Mouse (Mus musculus) heart, embryonic 15.5 days (tissue): Measurements from ENCODE around the gene Angel2. TPM values are rescaled to one million over a fixed set of nuclear protein-coding genes. Genes with fewer than 3 reads are reported as not detected.
A peak's percentile ranks its signal among the peaks of the same experiment; 100 is the strongest.

Source experiments
- ATAC-seq: fragments of 200-750 bp; cut with Nextera tagmentation; replicated peaks from 2 replicates; pipeline ENCODE4 v1.8.0; 2017; ENCODE audit warnings: low read depth, moderate TSS enrichment; ENCODE audit not compliant: insufficient number of reproducible peaks, insufficient read depth, low FRiP score
- H3K27ac ChIP-seq: fragments of 300-500 bp; sonication (generic); 2 replicates; pipeline ENCODE4 v1.5.1; 2015; ENCODE audit warnings: mild to moderate bottlenecking, inconsistent platforms
- H3K27me3 ChIP-seq: fragments of 300-500 bp; sonication (generic); 2 replicates; pipeline ENCODE4 v1.6.1; 2015; ENCODE audit warnings: inconsistent platforms
- H3K36me3 ChIP-seq: fragments of 300-500 bp; sonication (generic); 2 replicates; pipeline ENCODE4 v1.6.1; 2015; ENCODE audit warnings: mild to moderate bottlenecking, inconsistent platforms
- H3K4me1 ChIP-seq: fragments of 300-500 bp; sonication (generic); replicated peaks from 2 replicates; pipeline ENCODE4 v1.6.1; 2015; ENCODE audit warnings: inconsistent platforms
- H3K4me2 ChIP-seq: fragments of 300-500 bp; sonication (generic); 2 replicates; pipeline ENCODE4 v1.6.1; 2015; ENCODE audit warnings: inconsistent platforms, mild to moderate bottlenecking, moderate library complexity
- H3K4me3 ChIP-seq: fragments of 300-500 bp; sonication (generic); 2 replicates; pipeline ENCODE4 v1.5.1; 2015; ENCODE audit warnings: mild to moderate bottlenecking, inconsistent platforms
- H3K9ac ChIP-seq: fragments of 300-500 bp; sonication (generic); 2 replicates; pipeline ENCODE4 v1.6.1; 2015; ENCODE audit warnings: mild to moderate bottlenecking, inconsistent platforms
- H3K9me3 ChIP-seq: fragments of 300-500 bp; sonication (generic); replicated peaks from 2 replicates; pipeline ENCODE4 v1.6.1; 2016; ENCODE audit warnings: inconsistent platforms
- WGBS: fragments of 180-500 bp; shearing (Covaris S2); methylation state at CpG from one replicate; pipeline ENCODE4 v1.1.7; 2015; ENCODE audit warnings: mixed read lengths; 5-methylcytosine and 5-hydroxymethylcytosine counted together
- polyA plus RNA-seq: library from polyadenylated mRNA; unstranded; fragments of >200 nt; fragmentation: Nextera tagmentation; extraction: Ambion mirVana; gene quantifications from 2 replicates; pipeline ENCODE4 v1.2.1, GENCODE M21; 2015

The Angel2 gene
- polyA plus RNA-seq, 1 experiment from 2014 or later, result 29.3 TPM

DNA sequence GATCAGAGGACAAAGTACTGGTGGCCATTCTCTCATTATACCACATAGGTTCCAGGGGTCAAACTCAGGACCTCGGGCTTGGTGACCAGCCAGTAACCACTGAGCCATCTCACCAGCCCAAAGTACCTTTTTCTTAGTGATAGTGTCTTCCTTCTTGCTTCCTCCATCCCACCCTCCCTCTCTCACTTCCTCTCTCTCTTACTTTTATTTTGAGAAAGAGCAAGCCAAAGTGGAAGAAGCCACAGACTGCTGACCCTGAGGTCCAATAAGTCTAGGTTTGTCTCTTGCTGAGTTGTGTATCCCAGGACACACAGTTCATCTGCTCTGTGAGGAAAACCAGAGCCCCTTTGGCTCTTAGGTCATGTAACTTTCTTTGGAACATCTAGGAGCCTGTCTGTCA is 55.6 kb downstream of the Angel2 start:
- ATAC-seq, result no peak
- 87% methylated on average over 1 of the region's 1 CpGs for WGBS
- H3K9me3 ChIP-seq, result no peaks in the 10 kb centered on the region
- H3K4me1 ChIP-seq, result peaks cover 26% of the 10 kb centered on the region
- H3K36me3 ChIP-seq, result no peaks in the 10 kb centered on the region
- no peak overlapping the region for H3K9ac ChIP-seq
- no peaks in the 10 kb centered on the region for H3K27me3 ChIP-seq
- no peak overlapping the region for H3K27ac ChIP-seq
- no peak overlapping the region for H3K4me2 ChIP-seq
- no peak overlapping the region for H3K4me3 ChIP-seq

GRCm38 (mm10) chr1:190981412-190981811 is 56.5 kb downstream of the Angel2 start:
- Histone ChIP-seq H3K27ac (no peak overlapping the region), H3K36me3 (no peaks in the 10 kb centered on the region)
- WGBS, result 71% methylated on average over 4 of the region's 4 CpGs

DNA sequence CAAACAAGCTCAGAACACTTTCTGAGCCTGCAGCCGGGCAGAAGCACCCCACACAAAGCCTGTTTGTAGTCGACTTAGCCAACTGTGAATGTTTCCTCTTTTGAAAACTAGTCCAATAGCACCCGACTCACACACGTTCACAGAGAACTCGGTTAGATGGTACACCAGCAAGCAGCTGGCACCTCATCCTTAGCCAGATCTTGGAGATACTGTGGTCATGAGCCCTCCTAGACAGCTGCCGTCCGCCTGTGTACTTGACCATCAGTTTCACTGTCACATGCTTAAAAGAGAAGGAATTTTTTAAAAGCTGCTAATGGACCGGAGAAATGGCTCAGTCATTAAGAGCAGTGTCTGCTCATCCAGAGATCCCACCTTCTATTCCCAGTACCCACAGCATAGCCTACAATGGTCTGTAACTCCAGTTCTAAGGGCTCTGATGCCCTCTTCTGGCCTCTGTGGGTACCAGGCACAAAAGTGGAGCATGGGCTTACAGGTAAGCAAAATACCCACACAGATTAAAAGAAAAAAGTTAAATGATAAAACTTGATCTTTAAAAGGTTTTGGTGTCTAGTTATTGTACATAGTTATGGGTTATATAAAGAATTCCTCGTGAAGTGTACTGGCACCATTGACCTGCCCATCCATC is 64.6 kb downstream of the Angel2 start:
- H3K9me3 ChIP-seq, result no peaks in the 10 kb centered on the region
- no peak overlapping the region for H3K27ac ChIP-seq
- ATAC-seq, result no peak
- H3K27me3 ChIP-seq, result no peaks in the 10 kb centered on the region
- H3K36me3 ChIP-seq, result no peaks in the 10 kb centered on the region
- H3K4me1 ChIP-seq, result no peaks in the 10 kb centered on the region
- H3K9ac ChIP-seq, result no peak overlapping the region
- WGBS, result 74% methylated on average over 9 of the region's 9 CpGs
- H3K4me2 ChIP-seq, result no peak overlapping the region
- H3K4me3 ChIP-seq, result no peak overlapping the region

More at GRCm38 (mm10) chr1:190981412-190981811, 56.5 kb downstream of the Angel2 start:
- Histone ChIP-seq H3K9me3 (no peaks in the 10 kb centered on the region), H3K4me3 (no peak overlapping the region), H3K27me3 (no peaks in the 10 kb centered on the region), H3K4me2 (no peak overlapping the region), H3K9ac (no peak overlapping the region), H3K4me1 (peaks cover 19% of the 10 kb centered on the region)
- ATAC-seq, result no peak

GRCm38 (mm10) chr1:190995548-190995947 is 70.6 kb downstream of the Angel2 start:
- no peak overlapping the region for H3K4me2 ChIP-seq
- H3K9ac ChIP-seq, result no peak overlapping the region
- no peaks in the 10 kb centered on the region; the same call in 1 of the 2 replicates for H3K36me3 ChIP-seq
- 30% methylated on average over 7 of the region's 7 CpGs for WGBS
- peaks cover 7% of the 10 kb centered on the region for H3K4me1 ChIP-seq
- peak; percentile 47; the same call in 1 of the 2 replicates for ATAC-seq
- no peaks in the 10 kb centered on the region for H3K27me3 ChIP-seq
- H3K9me3 ChIP-seq, result no peaks in the 10 kb centered on the region
- no peak overlapping the region for H3K27ac ChIP-seq
- no peak overlapping the region for H3K4me3 ChIP-seq

DNA sequence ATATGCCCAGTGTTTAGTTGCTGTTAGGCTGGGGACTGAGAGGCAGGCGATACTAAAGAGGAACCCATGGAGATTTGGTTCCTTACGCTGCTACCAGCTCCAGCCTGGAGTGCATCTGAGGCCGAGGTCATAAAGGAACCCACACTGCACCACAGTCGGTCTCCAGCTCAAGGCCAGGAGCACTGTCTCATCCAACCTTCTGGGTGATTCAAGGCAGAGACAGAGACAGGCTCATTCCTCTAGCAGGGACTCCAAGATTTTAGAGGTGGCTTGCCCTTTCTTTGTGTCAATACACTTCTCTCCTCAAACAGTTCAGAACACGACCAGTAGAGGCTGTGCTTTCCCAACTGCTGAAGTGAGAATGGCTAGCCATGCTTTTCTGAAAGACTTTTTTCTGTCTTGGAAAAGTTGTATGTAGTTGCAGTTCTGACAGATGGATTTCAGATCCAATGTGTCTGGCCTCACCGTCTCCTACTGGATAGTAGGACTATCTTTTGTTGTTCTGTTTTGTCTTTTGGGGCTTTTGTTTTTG is 71.5 kb downstream of the Angel2 start:
- Histone ChIP-seq H3K4me1 (peaks cover 7% of the 10 kb centered on the region), H3K9me3 (no peaks in the 10 kb centered on the region), H3K4me3 (no peak overlapping the region), H3K4me2 (no peak overlapping the region), H3K9ac (no peak overlapping the region), H3K27ac (no peak overlapping the region), H3K27me3 (no peaks in the 10 kb centered on the region), H3K36me3 (no peaks in the 10 kb centered on the region; the same call in 1 of the 2 replicates)
- ATAC-seq, result no peak
- WGBS, result 70% methylated on average over 6 of the region's 6 CpGs

Other genes starting within 250 kb of the Angel2 start
- 8.8 and 11.9 TPM in 2 replicates for gene Rps6kc1, start 13.3 kb upstream of the Angel2 start, polyA plus RNA-seq
- 44.5 and 45.9 TPM in 2 replicates for gene Vash2, start 54.2 kb downstream of the Angel2 start, polyA plus RNA-seq
- 2.6 and 3.4 TPM in 2 replicates for gene Flvcr1, start 101.0 kb downstream of the Angel2 start, polyA plus RNA-seq
- not detected in 2 replicates for gene Spata45, start 111.5 kb downstream of the Angel2 start, polyA plus RNA-seq
- gene Tatdn3, start 137.8 kb downstream of the Angel2 start, polyA plus RNA-seq, result 16.9 and 20.2 TPM in 2 replicates
- gene Nsl1, start 137.9 kb downstream of the Angel2 start, polyA plus RNA-seq, result 9.9 and 14.1 TPM in 2 replicates
- 2.0 and 3.8 TPM in 2 replicates for gene Batf3, start 172.7 kb downstream of the Angel2 start, polyA plus RNA-seq
- gene Fam71a, start 239.7 kb downstream of the Angel2 start, polyA plus RNA-seq, result not detected in 2 replicates